Mouse (Mus musculus): ENCODE measurements around the gene Olfr229.
"Not testable (repeated sequence)": the region's sequence is repeated elsewhere in the genome, so short reads cannot be mapped to it uniquely, and the experiment has no call there.

Olfr229 gene

GRCm38 (mm10) chr9:39907036-39907435 is at the start of gene Olfr229:
Gene Olfr229, plus strand, starts transcription at chr9:39907336.
- DNase-seq (ENCODE audit: low spot score), result no peak

GRCm38 (mm10) chr9:39866122-39866521 is 41.0 kb upstream of the Olfr229 start, which contains the start of gene Olfr972:
Gene Olfr972, plus strand, starts transcription at chr9:39866422.
- DNase-seq (ENCODE audit: low spot score), result no peak

GRCm38 (mm10) chr9:39871986-39872385 is 35.1 kb upstream of the Olfr229 start:
- not testable (repeated sequence) for DNase-seq (ENCODE audit: low spot score)

GRCm38 (mm10) chr9:39877541-39878396 is 29.4 kb upstream of the Olfr229 start:
- DNase-seq (ENCODE audit: low spot score), result not testable (repeated sequence)

- no peak for DNase-seq (ENCODE audit: low spot score)
Observed at GRCm38 (mm10) chr9:39905106-39905505, 2.0 kb upstream of the Olfr229 start.

GRCm38 (mm10) chr9:39909939-39910338 is 2.8 kb downstream of the Olfr229 start:
- DNase-seq (ENCODE audit: low spot score), result no peak

GRCm38 (mm10) chr9:39927975-39928836 is 21.1 kb downstream of the Olfr229 start:
- DNase-seq (ENCODE audit: low spot score), result not testable (repeated sequence)

- not testable (repeated sequence) for DNase-seq (ENCODE audit: low spot score)
Observed at GRCm38 (mm10) chr9:39928837-39929236, 21.7 kb downstream of the Olfr229 start.

GRCm38 (mm10) chr9:39937201-39937600 is 30.1 kb downstream of the Olfr229 start, which contains the start of gene Olfr974:
Gene Olfr974, plus strand, starts transcription at chr9:39937501.
- no peak for DNase-seq (ENCODE audit: low spot score)

- DNase-seq (ENCODE audit: low spot score), result no peak
Observed at GRCm38 (mm10) chr9:39951946-39952345, 44.8 kb downstream of the Olfr229 start, which contains the start of gene Olfr975. Gene Olfr975, minus strand, starts transcription at chr9:39952046.

- DNase-seq (ENCODE audit: low spot score), result not testable (repeated sequence)
Observed at GRCm38 (mm10) chr9:39961033-39961432, 53.9 kb downstream of the Olfr229 start, which contains the start of gene Olfr976. Gene Olfr976, minus strand, starts transcription at chr9:39961133.

All from urinary bladder, postnatal 14 days (tissue).